Mouse (Mus musculus): Measurements from ENCODE around the gene Zmym1. TPM values are rescaled to one million over a fixed set of nuclear protein-coding genes. Genes with fewer than 3 reads are reported as not detected.
A peak's percentile ranks its signal among the peaks of the same experiment; 100 is the strongest.

Gene Zmym1
- polyA plus RNA-seq, 1 experiment from 2014 or later = 37.9 TPM

DNA sequence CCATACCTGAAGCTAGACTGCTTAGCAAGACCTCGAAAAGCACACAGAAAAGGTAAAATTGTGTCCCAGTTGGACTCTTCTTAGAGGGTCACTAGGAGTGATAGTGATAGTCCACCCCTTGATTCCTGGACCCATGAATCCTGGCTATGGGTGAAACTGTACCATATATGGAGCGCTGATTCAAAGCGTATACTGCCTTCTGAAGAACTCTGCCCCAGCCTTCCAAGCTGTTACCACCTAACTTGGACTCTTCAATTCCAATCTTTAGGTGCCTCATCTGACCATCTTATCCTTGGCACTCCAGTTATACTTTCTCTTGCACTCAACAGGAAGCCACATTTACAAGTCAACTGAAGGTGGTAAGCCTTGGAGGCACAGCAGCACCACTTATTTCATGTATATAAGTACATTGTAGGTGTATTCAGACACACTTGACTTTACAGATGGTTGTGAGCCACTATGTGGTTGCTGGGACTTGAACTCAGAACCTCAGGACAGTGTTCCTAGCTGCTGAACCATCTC lies 22.1 kb downstream of the Zmym1 start:
- Histone ChIP-seq H3K9me3 (ENCODE audit: control insufficient read depth, low read length) (no peaks in the 10 kb centered on the region), H3K4me3 (ENCODE audit: low read depth, low read length) (no peak overlapping the region), H3K36me3 (ENCODE audit: control insufficient read depth, insufficient read depth, low read length) (peaks cover 22% of the 10 kb centered on the region), H3K4me1 (ENCODE audit: control insufficient read depth, insufficient read depth, low read length) (no peaks in the 10 kb centered on the region), H3K9ac (ENCODE audit: low read length) (no peak overlapping the region), H3K27ac (ENCODE audit: low read depth, low read length) (no peak overlapping the region), H3K27me3 (ENCODE audit: control insufficient read depth, insufficient read depth, low read length) (no peaks in the 10 kb centered on the region), H3K4me2 (ENCODE audit: low read depth) (no peak overlapping the region)
- ATAC-seq (ENCODE audit: insufficient read depth, low FRiP score, low TSS enrichment) = 0 out of 2 replicates have a peak, but pooled peaks have one; percentile 4
- DNase-seq (ENCODE audit: low spot score) = no peak
- WGBS = 91% methylated on average over 3 of the region's 3 CpGs

DNA sequence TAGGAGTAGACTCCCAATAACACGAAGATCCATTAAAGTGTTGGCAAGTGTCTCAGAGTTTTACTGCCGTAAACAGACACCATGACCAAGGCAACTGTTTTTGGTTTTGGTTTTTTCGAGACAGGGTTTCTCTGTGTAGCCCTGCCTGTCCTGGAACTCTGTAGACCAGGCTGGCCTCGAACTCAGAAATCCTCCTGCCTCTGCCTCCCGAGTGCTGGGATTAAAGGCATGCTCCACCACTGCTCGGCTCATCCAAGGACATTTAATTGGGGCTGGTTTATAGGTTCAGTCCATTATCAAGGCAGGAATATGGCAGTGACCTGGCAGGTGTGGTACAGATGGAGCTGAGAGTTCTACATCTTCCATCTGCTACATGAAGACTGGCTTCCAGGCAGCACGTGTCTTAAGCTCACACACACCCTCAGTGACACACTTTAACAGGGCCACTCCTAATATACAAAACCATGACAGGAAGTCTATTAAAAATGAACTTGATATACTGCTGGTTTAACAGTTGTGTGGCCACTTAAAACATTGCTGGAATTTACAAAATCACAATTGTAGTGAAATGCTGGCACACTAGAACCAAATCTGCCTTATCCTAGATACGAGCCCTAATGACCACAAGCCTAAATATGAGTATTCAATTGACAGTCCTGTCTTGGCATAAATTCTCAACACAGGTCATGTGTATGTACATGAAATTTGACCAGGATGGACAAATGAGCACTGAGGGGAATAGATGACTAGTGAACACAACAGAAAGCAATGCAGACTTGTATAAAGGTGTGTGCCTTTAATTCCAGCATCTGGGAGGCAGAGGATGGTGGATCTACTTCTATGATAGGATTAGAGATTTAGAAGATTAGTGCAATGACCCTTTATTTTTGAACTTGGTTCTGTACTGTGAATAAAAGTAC lies 22.8 kb downstream of the Zmym1 start:
- no peak for ATAC-seq (ENCODE audit: insufficient read depth, low FRiP score, low TSS enrichment)
- H3K4me2 ChIP-seq (ENCODE audit: low read depth) = no peak overlapping the region
- H3K9ac ChIP-seq (ENCODE audit: low read length) = no peak overlapping the region
- no peaks in the 10 kb centered on the region for H3K9me3 ChIP-seq (ENCODE audit: control insufficient read depth, low read length)
- no peaks in the 10 kb centered on the region for H3K27me3 ChIP-seq (ENCODE audit: control insufficient read depth, insufficient read depth, low read length)
- H3K4me1 ChIP-seq (ENCODE audit: control insufficient read depth, insufficient read depth, low read length) = no peaks in the 10 kb centered on the region
- peaks cover 22% of the 10 kb centered on the region for H3K36me3 ChIP-seq (ENCODE audit: control insufficient read depth, insufficient read depth, low read length)
- 89% methylated on average over 8 of the region's 8 CpGs for WGBS
- H3K27ac ChIP-seq (ENCODE audit: low read depth, low read length) = no peak overlapping the region
- DNase-seq (ENCODE audit: low spot score) = no peak
- H3K4me3 ChIP-seq (ENCODE audit: low read depth, low read length) = no peak overlapping the region

- 91% methylated on average over 3 of the region's 3 CpGs for WGBS
- Histone ChIP-seq H3K36me3 (ENCODE audit: control insufficient read depth, insufficient read depth, low read length) (peaks cover 26% of the 10 kb centered on the region), H3K4me2 (ENCODE audit: low read depth) (no peak overlapping the region), H3K4me1 (ENCODE audit: control insufficient read depth, insufficient read depth, low read length) (no peaks in the 10 kb centered on the region), H3K27me3 (ENCODE audit: control insufficient read depth, insufficient read depth, low read length) (no peaks in the 10 kb centered on the region), H3K27ac (ENCODE audit: low read depth, low read length) (no peak overlapping the region), H3K4me3 (ENCODE audit: low read depth, low read length) (no peak overlapping the region), H3K9me3 (ENCODE audit: control insufficient read depth, low read length) (no peaks in the 10 kb centered on the region), H3K9ac (ENCODE audit: low read length) (no peak overlapping the region)
- DNase-seq (ENCODE audit: low spot score) = no peak
- no peak for ATAC-seq (ENCODE audit: insufficient read depth, low FRiP score, low TSS enrichment)
Observed at GRCm38 (mm10) chr4:127037158-127037557, 23.8 kb downstream of the Zmym1 start.

DNA sequence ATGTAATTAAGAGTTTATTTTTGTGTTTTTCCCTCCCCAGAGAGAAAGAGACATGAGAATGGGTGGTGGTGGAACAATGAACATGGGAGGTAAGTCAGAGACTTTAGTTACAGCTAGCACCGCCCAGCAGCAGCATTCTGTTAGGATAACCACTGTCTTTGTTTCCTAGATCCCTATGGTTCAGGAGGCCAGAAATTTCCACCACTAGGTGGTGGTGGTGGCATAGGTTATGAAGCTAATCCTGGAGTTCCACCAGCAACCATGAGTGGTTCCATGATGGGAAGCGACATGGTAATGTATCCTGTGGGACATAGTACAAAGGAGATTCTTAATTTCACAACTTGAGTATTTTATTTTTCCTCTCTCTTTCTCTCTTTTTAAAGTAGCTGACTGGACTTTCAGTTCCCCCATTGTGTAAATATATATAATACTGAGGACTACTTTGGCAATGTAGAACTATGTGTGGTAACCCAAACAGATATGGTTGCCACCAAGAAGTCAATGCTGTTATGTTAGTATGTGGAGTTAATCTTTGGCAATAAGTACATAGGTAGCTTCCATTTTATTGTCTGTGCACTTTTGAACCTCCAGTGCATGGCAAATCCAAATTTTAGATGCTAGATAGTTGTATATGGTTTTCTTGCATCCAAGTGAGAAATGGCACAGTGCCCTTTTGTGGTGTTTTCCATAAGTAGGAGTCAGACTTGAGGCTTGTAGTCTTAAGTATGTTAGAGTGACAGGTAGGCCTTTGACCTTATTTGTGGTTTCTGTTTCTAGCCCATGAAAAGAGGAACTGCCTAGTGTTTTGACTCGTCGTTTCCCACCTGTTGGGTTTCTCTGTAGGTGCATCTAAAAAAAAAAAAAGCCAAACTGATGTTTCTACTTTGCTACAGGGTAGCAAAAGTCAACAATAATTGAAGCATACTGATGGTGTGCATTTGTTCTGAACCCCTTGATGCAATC lies 33.4 kb downstream of the Zmym1 start:
- DNase-seq (ENCODE audit: low spot score) = peak; percentile 51
- H3K27ac ChIP-seq (ENCODE audit: low read depth, low read length) = no peak overlapping the region
- H3K9me3 ChIP-seq (ENCODE audit: control insufficient read depth, low read length) = no peaks in the 10 kb centered on the region
- peaks cover 13% of the 10 kb centered on the region for H3K4me1 ChIP-seq (ENCODE audit: control insufficient read depth, insufficient read depth, low read length)
- H3K9ac ChIP-seq (ENCODE audit: low read length) = no peak overlapping the region
- H3K27me3 ChIP-seq (ENCODE audit: control insufficient read depth, insufficient read depth, low read length) = no peaks in the 10 kb centered on the region
- ATAC-seq (ENCODE audit: insufficient read depth, low FRiP score, low TSS enrichment) = peak; percentile 27; the same call in 1 of the 2 replicates
- H3K4me3 ChIP-seq (ENCODE audit: low read depth, low read length) = no peak overlapping the region
- no peak overlapping the region for H3K4me2 ChIP-seq (ENCODE audit: low read depth)
- WGBS = 88% methylated on average over 4 of the region's 4 CpGs
- H3K36me3 ChIP-seq (ENCODE audit: control insufficient read depth, insufficient read depth, low read length) = peaks cover 26% of the 10 kb centered on the region

GRCm38 (mm10) chr4:127026826-127027225 lies 34.1 kb downstream of the Zmym1 start:
- peaks cover 13% of the 10 kb centered on the region for H3K4me1 ChIP-seq (ENCODE audit: control insufficient read depth, insufficient read depth, low read length)
- ATAC-seq (ENCODE audit: insufficient read depth, low FRiP score, low TSS enrichment) (no peak), DNase-seq (ENCODE audit: low spot score) (no peak)
- H3K27ac ChIP-seq (ENCODE audit: low read depth, low read length) = no peak overlapping the region
- H3K4me3 ChIP-seq (ENCODE audit: low read depth, low read length) = no peak overlapping the region
- H3K27me3 ChIP-seq (ENCODE audit: control insufficient read depth, insufficient read depth, low read length) = no peaks in the 10 kb centered on the region
- H3K4me2 ChIP-seq (ENCODE audit: low read depth) = no peak overlapping the region
- H3K9ac ChIP-seq (ENCODE audit: low read length) = no peak overlapping the region
- H3K36me3 ChIP-seq (ENCODE audit: control insufficient read depth, insufficient read depth, low read length) = peaks cover 23% of the 10 kb centered on the region
- H3K9me3 ChIP-seq (ENCODE audit: control insufficient read depth, low read length) = no peaks in the 10 kb centered on the region
- WGBS = 94% methylated on average over 4 of the region's 4 CpGs

DNA sequence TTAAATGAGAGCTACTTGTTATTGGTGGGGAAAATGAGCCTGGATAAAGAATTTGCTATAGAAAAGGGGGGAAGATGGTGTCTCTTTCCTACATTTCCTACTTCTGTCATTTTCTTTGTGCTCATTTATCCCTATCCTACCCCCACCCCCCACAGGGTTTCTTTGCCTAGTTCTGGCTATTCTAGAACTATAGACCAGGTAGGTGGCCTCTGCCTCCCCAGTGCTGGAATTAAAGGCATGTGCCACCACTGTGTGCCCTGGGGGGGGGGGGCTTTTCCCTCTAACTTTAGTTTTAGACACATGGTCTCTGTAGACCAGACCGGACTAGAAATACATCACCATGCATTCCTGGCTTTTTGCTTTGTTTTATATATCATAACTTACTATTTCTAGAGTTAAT lies 36.7 kb downstream of the Zmym1 start:
- H3K9ac ChIP-seq (ENCODE audit: low read length) = no peak overlapping the region

DNA sequence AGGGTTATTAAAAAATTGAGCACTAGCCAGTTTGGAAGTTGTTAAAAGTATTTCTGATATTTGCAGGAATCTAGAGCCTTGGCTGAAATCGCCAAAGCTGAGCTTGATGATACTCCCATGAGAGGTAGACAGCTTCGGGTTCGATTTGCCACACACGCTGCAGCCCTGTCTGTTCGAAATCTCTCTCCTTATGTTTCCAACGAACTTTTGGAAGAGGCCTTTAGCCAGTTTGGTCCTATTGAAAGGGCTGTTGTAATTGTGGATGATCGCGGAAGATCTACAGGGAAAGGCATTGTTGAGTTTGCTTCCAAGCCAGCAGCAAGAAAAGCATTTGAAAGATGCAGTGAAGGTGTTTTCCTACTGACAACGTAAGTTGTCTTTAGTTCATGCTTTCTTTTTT lies 37.8 kb downstream of the Zmym1 start:
- Histone ChIP-seq H3K4me2 (ENCODE audit: low read depth) (peak overlapping the region; percentile 84), H3K36me3 (ENCODE audit: control insufficient read depth, insufficient read depth, low read length) (peaks cover 12% of the 10 kb centered on the region), H3K27me3 (ENCODE audit: control insufficient read depth, insufficient read depth, low read length) (no peaks in the 10 kb centered on the region), H3K9ac (ENCODE audit: low read length) (peak overlapping the region; percentile 100), H3K9me3 (ENCODE audit: control insufficient read depth, low read length) (no peaks in the 10 kb centered on the region), H3K27ac (ENCODE audit: low read depth, low read length) (no peak overlapping the region), H3K4me3 (ENCODE audit: low read depth, low read length) (peak overlapping the region; percentile 100), H3K4me1 (ENCODE audit: control insufficient read depth, insufficient read depth, low read length) (peaks cover 13% of the 10 kb centered on the region)
- DNase-seq (ENCODE audit: low spot score) (no peak), ATAC-seq (ENCODE audit: insufficient read depth, low FRiP score, low TSS enrichment) (no peak)
- WGBS = 7% methylated on average over 9 of the region's 9 CpGs

More for the DNA sequence above, 36.7 kb downstream of the Zmym1 start:
- Histone ChIP-seq H3K36me3 (ENCODE audit: control insufficient read depth, insufficient read depth, low read length) (peaks cover 15% of the 10 kb centered on the region), H3K9me3 (ENCODE audit: control insufficient read depth, low read length) (no peaks in the 10 kb centered on the region), H3K27me3 (ENCODE audit: control insufficient read depth, insufficient read depth, low read length) (no peaks in the 10 kb centered on the region), H3K4me1 (ENCODE audit: control insufficient read depth, insufficient read depth, low read length) (peaks cover 13% of the 10 kb centered on the region), H3K27ac (ENCODE audit: low read depth, low read length) (no peak overlapping the region), H3K4me3 (ENCODE audit: low read depth, low read length) (peak overlapping the region; percentile 100), H3K4me2 (ENCODE audit: low read depth) (peak overlapping the region; percentile 84)
- 77% methylated on average over 1 of the region's 1 CpGs for WGBS
- no peak for ATAC-seq (ENCODE audit: insufficient read depth, low FRiP score, low TSS enrichment)
- DNase-seq (ENCODE audit: low spot score) = no peak

DNA sequence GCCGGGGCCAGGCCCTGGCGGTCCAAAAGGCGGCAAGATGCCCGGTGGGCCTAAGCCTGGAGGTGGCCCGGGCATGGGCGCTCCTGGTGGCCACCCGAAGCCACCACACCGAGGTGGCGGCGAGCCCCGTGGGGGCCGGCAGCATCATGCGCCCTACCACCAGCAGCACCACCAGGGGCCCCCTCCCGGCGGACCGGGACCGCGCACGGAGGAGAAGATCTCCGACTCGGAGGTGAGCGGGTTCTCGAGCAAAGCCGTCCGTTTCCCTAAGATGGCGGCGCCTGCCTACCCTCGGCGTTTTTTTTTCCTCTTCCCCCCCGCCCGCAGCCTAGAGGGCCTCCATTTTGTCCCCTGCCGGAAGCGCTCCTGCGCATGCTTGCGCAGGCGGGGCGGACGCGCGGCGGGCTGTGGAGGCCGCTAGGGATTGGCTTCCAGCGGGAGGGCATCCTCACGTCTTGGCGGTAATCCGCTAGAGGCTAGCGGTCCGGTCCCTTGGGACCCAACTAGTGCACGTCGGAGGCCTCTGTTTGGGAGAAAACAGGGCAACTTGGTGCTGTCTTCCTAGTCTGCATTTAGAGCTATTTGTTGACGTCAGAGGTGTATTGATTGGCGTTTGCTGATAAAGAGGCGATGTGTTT lies 38.8 kb downstream of the Zmym1 start:
- H3K27me3 ChIP-seq (ENCODE audit: control insufficient read depth, insufficient read depth, low read length) = no peaks in the 10 kb centered on the region
- peaks cover 13% of the 10 kb centered on the region for H3K4me1 ChIP-seq (ENCODE audit: control insufficient read depth, insufficient read depth, low read length)
- DNase-seq (ENCODE audit: low spot score) (peak; percentile 92), ATAC-seq (ENCODE audit: insufficient read depth, low FRiP score, low TSS enrichment) (peak; percentile 53)
- peaks cover 7% of the 10 kb centered on the region; the same call in 1 of the 2 replicates for H3K36me3 ChIP-seq (ENCODE audit: control insufficient read depth, insufficient read depth, low read length)
- peak overlapping the region; percentile 100 for H3K4me3 ChIP-seq (ENCODE audit: low read depth, low read length)
- WGBS = 0% methylated on average over 53 of the region's 53 CpGs
- H3K9me3 ChIP-seq (ENCODE audit: control insufficient read depth, low read length) = no peaks in the 10 kb centered on the region
- peak overlapping the region; percentile 84 for H3K4me2 ChIP-seq (ENCODE audit: low read depth)
- peak overlapping the region; percentile 100 for H3K9ac ChIP-seq (ENCODE audit: low read length)
- peak overlapping the region; percentile 97 for H3K27ac ChIP-seq (ENCODE audit: low read depth, low read length)
